Mouse (Mus musculus): Measurements from ENCODE around the gene Tor4a.

Gene Tor4a

GRCm38 (mm10) chr2:25196172-25196954, at the start of gene Tor4a:
Gene Tor4a, minus strand, starts transcription at chr2:25196886.
- in situ Hi-C loops (cut with MboI, MseI) = no loop called here

GRCm38 (mm10) chr2:25244144-25244543, 47.5 kb upstream of the Tor4a start:
- in situ Hi-C loops (cut with MboI, MseI) = no loop called here

GRCm38 (mm10) chr2:25243342-25243741, 46.7 kb upstream of the Tor4a start:
- in situ Hi-C loops (cut with MboI, MseI) = no loop called here

- in situ Hi-C loops (cut with MboI, MseI) = no loop called here
Measured at GRCm38 (mm10) chr2:25242101-25242506, 45.4 kb upstream of the Tor4a start, which contains the start of the genes Rnf208 and Cysrt1. Gene Rnf208, plus strand, starts transcription at chr2:25242255. Gene Cysrt1, minus strand, starts transcription at chr2:25242452.

GRCm38 (mm10) chr2:25241438-25241775, 44.7 kb upstream of the Tor4a start:
- in situ Hi-C loops (cut with MboI, MseI) = no loop called here

GRCm38 (mm10) chr2:25240723-25241437, 44.2 kb upstream of the Tor4a start:
- in situ Hi-C loops (cut with MboI, MseI) = no loop called here

GRCm38 (mm10) chr2:25240310-25240709, 43.6 kb upstream of the Tor4a start:
- in situ Hi-C loops (cut with MboI, MseI) = no loop called here

GRCm38 (mm10) chr2:25239766-25240165, 43.1 kb upstream of the Tor4a start:
- in situ Hi-C loops (cut with MboI, MseI) = no loop called here

GRCm38 (mm10) chr2:25238106-25238505, 41.4 kb upstream of the Tor4a start:
- in situ Hi-C loops (cut with MboI, MseI) = no loop called here

GRCm38 (mm10) chr2:25237522-25237921, 40.8 kb upstream of the Tor4a start:
- in situ Hi-C loops (cut with MboI, MseI) = no loop called here

- in situ Hi-C loops (cut with MboI, MseI) = no loop called here
Measured at GRCm38 (mm10) chr2:25236614-25237013, 39.9 kb upstream of the Tor4a start, which contains the start of gene Rnf224. Gene Rnf224, minus strand, starts transcription at chr2:25236787.

GRCm38 (mm10) chr2:25234551-25235220, 38.0 kb upstream of the Tor4a start:
- in situ Hi-C loops (cut with MboI, MseI) = no loop called here

GRCm38 (mm10) chr2:25234050-25234449, 37.4 kb upstream of the Tor4a start, which contains the start of gene Slc34a3:
Gene Slc34a3, minus strand, starts transcription at chr2:25234364.
- in situ Hi-C loops (cut with MboI, MseI) = no loop called here

- in situ Hi-C loops (cut with MboI, MseI) = no loop called here
Measured at GRCm38 (mm10) chr2:25233421-25233820, 36.7 kb upstream of the Tor4a start.

GRCm38 (mm10) chr2:25231038-25231437, 34.4 kb upstream of the Tor4a start:
- in situ Hi-C loops (cut with MboI, MseI) = no loop called here

- in situ Hi-C loops (cut with MboI, MseI) = no loop called here
Measured at GRCm38 (mm10) chr2:25230581-25230980, 33.9 kb upstream of the Tor4a start.

- in situ Hi-C loops (cut with MboI, MseI) = no loop called here
Measured at GRCm38 (mm10) chr2:25229582-25229981, 32.9 kb upstream of the Tor4a start.

- in situ Hi-C loops (cut with MboI, MseI) = no loop called here
Measured at GRCm38 (mm10) chr2:25228995-25229530, 32.4 kb upstream of the Tor4a start.

GRCm38 (mm10) chr2:25228431-25228889, 31.8 kb upstream of the Tor4a start:
- in situ Hi-C loops (cut with MboI, MseI) = no loop called here

GRCm38 (mm10) chr2:25227406-25227805, 30.7 kb upstream of the Tor4a start:
- in situ Hi-C loops (cut with MboI, MseI) = no loop called here

GRCm38 (mm10) chr2:25226864-25227263, 30.2 kb upstream of the Tor4a start:
- in situ Hi-C loops (cut with MboI, MseI) = no loop called here
